Mouse (Mus musculus) bone marrow, adult 2 months (tissue): ENCODE measurements at regions not wholly inside any gene's neighbourhood (a gene's known extent, or its start where the extent isn't known, plus 50 kb on each side); places are given as distances from the start of the nearest gene placed in this dataset.

ENCODE experiments used
- CTCF ChIP-seq: fragments of 200-500 bp; IDR thresholded peaks from 2 replicates; pipeline ENCODE4 v1.5.1; 2011; ENCODE audit warnings: low read length, control low read depth; ENCODE audit not compliant: control insufficient read depth, insufficient read depth
- POLR2A ChIP-seq: fragments of 200-500 bp; IDR thresholded peaks from 2 replicates; pipeline ENCODE4 v1.6.1; 2011; ENCODE audit warnings: low read depth, mild to moderate bottlenecking, control low read depth, low read length, borderline replicate concordance; ENCODE audit not compliant: control insufficient read depth

- no peak for TF ChIP-seq POLR2A
- no peak for TF ChIP-seq CTCF
These were observed 173.7 kb downstream of the Spry2 start for GRCm38 (mm10) chr14:105722923-105723322.
